Mouse (Mus musculus) fat pad, adult 2 months (tissue): ENCODE measurements around the gene Lgr5.

ENCODE experiments used
- DNase-seq: peaks from one replicate; pipeline ENCODE4 v3.0.0-alpha.2; 2011; ENCODE audit warnings: low read depth, low spot score; ENCODE audit errors: extremely low read depth

Lgr5 gene

GRCm38 (mm10) chr10:115587301-115587969, at the start of gene Lgr5:
Lgr5 (minus strand) TSS chr10:115587780.
- no peak for DNase-seq

- DNase-seq, result no peak
Observed at GRCm38 (mm10) chr10:115626678-115627077, 39.1 kb upstream of the Lgr5 start.

DNA sequence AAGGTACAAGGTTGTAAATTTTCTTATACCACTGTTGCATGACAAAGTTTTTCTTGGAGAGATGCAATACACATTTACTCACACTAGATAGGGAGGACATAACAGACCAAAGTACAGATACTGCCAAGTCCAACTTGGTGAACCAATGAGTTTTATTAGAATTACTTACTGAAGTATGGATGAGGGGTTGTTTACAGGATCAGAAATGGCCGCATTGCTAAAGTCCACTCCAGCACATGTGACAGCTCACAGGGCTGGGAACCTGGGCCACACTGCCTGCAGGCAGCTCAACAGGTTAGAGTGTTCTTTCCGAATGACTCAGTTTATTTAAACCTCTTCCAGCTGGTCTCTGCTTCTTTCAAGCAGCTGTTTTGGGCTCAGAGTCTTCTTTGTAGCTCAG, 37.4 kb upstream of the Lgr5 start:
- DNase-seq, result no peak

DNA sequence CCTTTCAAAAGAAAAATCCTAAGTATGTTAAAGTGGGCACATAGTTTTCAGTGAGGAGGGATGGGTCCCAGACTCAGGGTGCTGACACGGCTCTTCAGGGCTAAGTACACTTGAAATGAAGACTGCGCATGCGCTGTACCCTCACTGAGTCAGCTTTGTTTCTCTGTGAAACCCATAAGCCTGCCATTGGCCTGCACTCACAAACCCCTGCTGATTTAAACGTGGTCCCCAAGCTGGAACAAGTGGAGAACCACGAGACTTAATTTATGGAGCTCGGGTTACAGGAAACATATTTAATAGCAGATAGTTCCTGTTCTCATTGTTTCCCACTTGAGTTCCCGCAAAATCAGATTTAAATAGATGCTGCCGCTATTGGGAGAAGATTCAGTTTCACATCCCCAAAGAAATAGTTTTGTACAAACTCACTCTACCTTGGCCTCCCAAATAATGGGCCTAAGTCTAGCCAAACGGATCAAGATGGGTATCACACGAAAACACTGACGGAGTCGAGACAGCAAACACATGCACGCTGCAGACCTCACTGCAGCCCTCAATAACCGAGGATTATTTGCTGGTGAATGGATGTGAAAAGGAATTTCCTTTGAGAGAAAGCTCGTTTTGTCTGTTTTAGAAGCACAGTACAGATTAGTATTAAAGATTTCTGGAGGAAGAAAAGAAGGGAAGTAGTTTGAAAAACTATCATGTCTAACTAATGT, 36.5 kb upstream of the Lgr5 start:
- no peak for DNase-seq

DNA sequence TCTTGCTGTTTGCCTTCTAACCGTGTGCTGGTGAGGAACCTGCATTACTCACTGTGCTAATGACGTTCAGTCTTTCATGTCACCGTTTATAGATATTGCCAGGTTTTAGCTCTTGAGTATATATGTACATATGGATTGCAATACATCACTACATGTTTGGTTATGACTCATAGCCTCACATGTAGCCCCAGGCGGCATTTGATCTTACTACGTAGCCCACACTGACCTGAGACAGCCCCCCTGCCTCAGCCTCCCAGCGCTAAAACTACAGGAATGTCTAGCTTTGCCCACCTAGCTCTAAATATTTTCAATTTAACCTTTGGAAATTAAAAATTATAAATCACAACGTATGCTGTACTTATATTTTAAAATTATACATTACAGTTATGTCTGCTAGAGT, 35.9 kb upstream of the Lgr5 start:
- DNase-seq, result no peak

- no peak for DNase-seq
Observed at GRCm38 (mm10) chr10:115618288-115618856, 30.8 kb upstream of the Lgr5 start.

- no peak for DNase-seq
Observed at GRCm38 (mm10) chr10:115617456-115618287, 30.1 kb upstream of the Lgr5 start.

DNA sequence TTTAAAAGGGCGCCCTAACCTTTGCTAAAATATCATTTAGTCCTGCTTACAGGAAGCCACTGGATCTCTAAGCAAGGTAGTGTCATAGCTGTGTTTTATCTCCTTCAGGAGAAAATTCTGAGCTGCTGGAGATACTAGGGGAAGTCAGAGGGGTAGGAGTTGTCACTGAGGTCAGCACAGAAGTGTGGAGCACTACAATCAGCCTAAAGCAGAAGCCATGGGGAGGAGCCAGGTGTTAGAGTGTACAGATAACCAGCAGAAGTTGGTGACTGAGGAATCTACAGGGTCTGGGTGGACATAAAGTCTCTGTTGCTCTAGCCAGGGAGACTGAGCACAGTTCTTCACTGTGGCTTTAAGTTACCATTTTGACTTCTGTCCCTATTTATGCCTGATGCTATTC, 8.2 kb upstream of the Lgr5 start:
- DNase-seq, result no peak

GRCm38 (mm10) chr10:115593651-115594050, 6.1 kb upstream of the Lgr5 start:
- DNase-seq, result no peak

- DNase-seq, result peak; percentile 19
Observed at GRCm38 (mm10) chr10:115593221-115593620, 5.6 kb upstream of the Lgr5 start.

DNA sequence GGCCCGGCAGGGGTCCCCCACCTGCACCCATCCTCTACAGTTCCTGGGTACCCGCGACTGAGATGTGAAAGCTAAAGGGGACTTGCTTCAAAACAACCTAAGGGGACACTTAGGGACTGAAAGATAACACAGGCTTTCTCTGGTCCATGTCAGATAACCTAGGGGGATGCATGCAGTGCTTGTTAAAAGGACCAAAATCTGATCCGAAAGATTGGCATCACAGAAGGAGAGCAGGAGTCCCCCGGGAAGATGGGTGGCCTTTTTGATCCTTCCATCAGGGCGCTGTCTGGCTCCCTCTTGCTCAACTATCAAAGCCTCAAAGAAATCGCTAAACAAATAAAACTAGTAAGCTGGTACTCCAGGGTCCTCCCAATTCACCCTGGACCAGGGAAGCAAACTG, 399 bp upstream of the Lgr5 start:
- DNase-seq, result no peak

GRCm38 (mm10) chr10:115586246-115587231, 1.0 kb downstream of the Lgr5 start:
- DNase-seq, result no peak

DNA sequence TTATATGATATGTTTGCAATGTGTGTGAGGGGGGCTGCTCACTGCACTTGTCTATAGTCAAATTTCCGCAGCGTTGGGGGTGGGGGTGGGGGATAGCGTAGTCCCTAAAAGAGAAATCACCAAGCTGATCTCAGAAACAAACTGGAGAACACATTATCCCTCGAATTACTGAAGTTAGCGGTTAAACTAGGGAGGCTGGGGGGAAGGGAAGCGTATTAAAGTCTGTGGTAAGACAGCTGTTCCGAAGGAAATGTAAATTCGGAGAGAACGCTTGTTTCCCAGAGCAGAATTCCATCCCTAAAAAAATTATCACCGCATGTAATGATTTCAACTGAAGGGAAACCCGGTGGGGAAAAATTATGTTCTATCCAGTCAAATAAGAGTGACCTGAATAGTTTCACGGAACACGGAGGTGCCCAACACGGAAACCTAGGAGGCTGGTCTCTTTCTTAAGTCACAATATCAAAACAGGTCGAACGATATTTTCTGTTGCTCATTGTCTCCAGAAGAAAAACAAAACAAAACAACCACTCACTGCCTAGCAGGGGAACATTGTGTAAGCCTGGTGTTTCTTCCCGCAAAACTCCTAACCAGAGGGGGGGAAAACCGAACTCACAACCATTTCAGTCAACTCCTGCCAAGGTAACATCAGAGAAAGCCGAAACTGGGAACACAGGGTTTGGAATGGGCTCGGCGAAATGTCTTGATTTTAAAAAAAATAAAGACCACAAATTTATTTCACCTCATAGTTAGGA, 1.9 kb downstream of the Lgr5 start:
- DNase-seq, result no peak

GRCm38 (mm10) chr10:115584656-115585055, 2.9 kb downstream of the Lgr5 start:
- DNase-seq, result no peak

- DNase-seq, result no peak
Observed at GRCm38 (mm10) chr10:115583071-115583470, 4.5 kb downstream of the Lgr5 start.

DNA sequence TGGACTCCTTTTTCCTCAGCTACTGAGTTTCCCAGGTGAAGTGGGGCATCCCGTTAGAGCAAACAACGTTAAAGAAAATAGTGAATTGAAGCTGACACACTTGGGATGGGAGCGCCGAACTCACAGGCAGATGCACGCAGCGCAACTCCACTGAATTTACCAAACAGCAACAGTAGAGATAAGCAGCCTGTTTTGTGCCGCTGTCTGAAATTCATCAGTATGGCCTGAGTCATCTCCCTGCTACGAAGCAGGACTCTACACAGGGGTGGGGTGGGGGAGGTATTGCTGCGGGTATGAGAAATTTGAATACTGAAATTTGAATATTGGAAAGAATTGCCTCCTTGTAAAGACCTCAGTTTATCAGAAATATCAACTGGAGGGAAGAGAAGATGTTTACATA, 5.6 kb downstream of the Lgr5 start:
- no peak for DNase-seq

GRCm38 (mm10) chr10:115579494-115579893, 8.1 kb downstream of the Lgr5 start:
- no peak for DNase-seq

- DNase-seq, result no peak
Observed at GRCm38 (mm10) chr10:115579076-115579475, 8.5 kb downstream of the Lgr5 start.

- no peak for DNase-seq
Observed at GRCm38 (mm10) chr10:115571734-115572440, 15.7 kb downstream of the Lgr5 start.
